Mouse (Mus musculus): ENCODE data around the gene Ddhd1. TPM values are rescaled to one million over a fixed set of nuclear protein-coding genes. Genes with fewer than 3 reads are reported as not detected.

Gene Ddhd1
- polyA plus RNA-seq, 1 experiment: 333 TPM

DNA sequence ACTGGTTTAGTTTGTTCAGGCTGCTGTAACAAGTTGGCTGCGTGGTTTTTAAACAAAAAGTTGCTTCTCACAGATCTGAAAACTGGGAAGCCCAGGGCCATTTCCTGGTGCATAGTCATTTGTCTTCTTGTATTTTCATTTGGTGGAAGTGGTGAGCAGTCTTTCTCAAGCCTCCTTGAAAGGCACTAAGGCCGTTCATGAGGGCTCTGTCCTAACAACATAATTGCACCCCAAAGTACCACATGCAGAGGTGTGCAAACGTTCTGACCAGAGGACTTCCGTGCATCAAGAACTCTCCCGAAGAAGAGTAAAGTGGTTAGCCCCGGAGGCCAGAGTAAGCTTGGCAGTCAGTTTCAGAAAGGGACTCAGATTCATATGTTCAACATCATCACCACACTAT, 18.8 kb upstream of the Ddhd1 start:
- Histone ChIP-seq H3K27ac (ENCODE audit: insufficient read depth, low read depth, low read length) (no peak overlapping the region), H3K4me3 (ENCODE audit: insufficient read depth, low read depth, low read length) (no peak overlapping the region), H3K4me1 (ENCODE audit: control insufficient read depth, insufficient read depth, low read length) (no peaks in the 10 kb centered on the region)
- 82% methylated on average over 6 of the region's 6 CpGs for WGBS
- TF ChIP-seq CTCF (IDR thresholded peaks at IDR 0.05; ENCODE audit: insufficient read depth, low read depth, low read length): no peak
- no peak for TF ChIP-seq POLR2A (IDR thresholded peaks at IDR 0.05; ENCODE audit: insufficient read depth, low read depth, low read length)

DNA sequence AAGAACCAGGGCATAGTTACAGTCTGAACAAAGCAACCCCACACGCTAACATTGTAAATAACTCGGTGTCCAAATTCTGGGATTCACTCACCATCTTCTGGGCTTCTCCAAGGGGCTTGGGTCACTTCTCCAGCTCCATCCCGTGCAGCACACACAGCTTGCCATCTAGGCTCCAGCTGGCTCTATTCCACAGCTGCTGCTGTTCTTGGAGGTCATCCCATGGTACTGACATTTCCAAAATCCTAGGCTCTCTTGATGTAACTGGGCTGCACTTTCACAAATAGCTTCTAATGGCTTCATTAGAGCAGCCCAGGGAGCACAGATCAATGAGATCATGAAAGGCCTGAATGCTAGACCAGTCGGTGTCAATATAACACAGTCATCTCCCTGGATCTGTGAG, 10.4 kb upstream of the Ddhd1 start:
- H3K27ac ChIP-seq (ENCODE audit: insufficient read depth, low read depth, low read length): no peak overlapping the region
- TF ChIP-seq POLR2A (IDR thresholded peaks at IDR 0.05; ENCODE audit: insufficient read depth, low read depth, low read length) (no peak), CTCF (IDR thresholded peaks at IDR 0.05; ENCODE audit: insufficient read depth, low read depth, low read length) (no peak)
- no peak overlapping the region for H3K4me3 ChIP-seq (ENCODE audit: insufficient read depth, low read depth, low read length)
- no peaks in the 10 kb centered on the region for H3K4me1 ChIP-seq (ENCODE audit: control insufficient read depth, insufficient read depth, low read length)
- WGBS: 57% methylated on average over 4 of the region's 4 CpGs

GRCm38 (mm10) chr14:45667231-45667630, 9.3 kb upstream of the Ddhd1 start:
- H3K27ac ChIP-seq (ENCODE audit: insufficient read depth, low read depth, low read length): 0 out of 2 replicates have a peak overlapping the region, but pooled peaks have one; percentile 4
- no peak overlapping the region for H3K4me3 ChIP-seq (ENCODE audit: insufficient read depth, low read depth, low read length)
- WGBS: 64% methylated on average over 2 of the region's 2 CpGs
- TF ChIP-seq POLR2A (IDR thresholded peaks at IDR 0.05; ENCODE audit: insufficient read depth, low read depth, low read length) (no peak), CTCF (IDR thresholded peaks at IDR 0.05; ENCODE audit: insufficient read depth, low read depth, low read length) (no peak)
- no peaks in the 10 kb centered on the region for H3K4me1 ChIP-seq (ENCODE audit: control insufficient read depth, insufficient read depth, low read length)

GRCm38 (mm10) chr14:45661575-45661974, 3.6 kb upstream of the Ddhd1 start:
- H3K4me1 ChIP-seq (ENCODE audit: control insufficient read depth, insufficient read depth, low read length): peaks cover 3% of the 10 kb centered on the region; the same call in 1 of the 2 replicates
- TF ChIP-seq POLR2A (IDR thresholded peaks at IDR 0.05; ENCODE audit: insufficient read depth, low read depth, low read length): no peak
- 54% methylated on average over 5 of the region's 5 CpGs for WGBS
- H3K27ac ChIP-seq (ENCODE audit: insufficient read depth, low read depth, low read length): no peak overlapping the region
- H3K4me3 ChIP-seq (ENCODE audit: insufficient read depth, low read depth, low read length): no peak overlapping the region

- WGBS: 93% methylated on average over 1 of the region's 1 CpGs
- Histone ChIP-seq H3K27ac (ENCODE audit: insufficient read depth, low read depth, low read length) (no peak overlapping the region), H3K4me1 (ENCODE audit: control insufficient read depth, insufficient read depth, low read length) (peaks cover 3% of the 10 kb centered on the region; the same call in 1 of the 2 replicates), H3K4me3 (ENCODE audit: insufficient read depth, low read depth, low read length) (no peak overlapping the region)
- TF ChIP-seq POLR2A (IDR thresholded peaks at IDR 0.05; ENCODE audit: insufficient read depth, low read depth, low read length): no peak
- no peak for TF ChIP-seq CTCF (IDR thresholded peaks at IDR 0.05; ENCODE audit: insufficient read depth, low read depth, low read length)
Measured at GRCm38 (mm10) chr14:45660315-45660714, 2.4 kb upstream of the Ddhd1 start.

- under 1% methylated on average over 69 of the region's 69 CpGs for WGBS
- Histone ChIP-seq H3K4me3 (ENCODE audit: insufficient read depth, low read depth, low read length) (peak overlapping the region; percentile 91), H3K27ac (ENCODE audit: insufficient read depth, low read depth, low read length) (peak overlapping the region; percentile 40), H3K4me1 (ENCODE audit: control insufficient read depth, insufficient read depth, low read length) (peaks cover 11% of the 10 kb centered on the region)
- TF ChIP-seq POLR2A (IDR thresholded peaks at IDR 0.05; ENCODE audit: insufficient read depth, low read depth, low read length): no peak
Measured at GRCm38 (mm10) chr14:45656831-45657640, 907 bp downstream of the Ddhd1 start.

DNA sequence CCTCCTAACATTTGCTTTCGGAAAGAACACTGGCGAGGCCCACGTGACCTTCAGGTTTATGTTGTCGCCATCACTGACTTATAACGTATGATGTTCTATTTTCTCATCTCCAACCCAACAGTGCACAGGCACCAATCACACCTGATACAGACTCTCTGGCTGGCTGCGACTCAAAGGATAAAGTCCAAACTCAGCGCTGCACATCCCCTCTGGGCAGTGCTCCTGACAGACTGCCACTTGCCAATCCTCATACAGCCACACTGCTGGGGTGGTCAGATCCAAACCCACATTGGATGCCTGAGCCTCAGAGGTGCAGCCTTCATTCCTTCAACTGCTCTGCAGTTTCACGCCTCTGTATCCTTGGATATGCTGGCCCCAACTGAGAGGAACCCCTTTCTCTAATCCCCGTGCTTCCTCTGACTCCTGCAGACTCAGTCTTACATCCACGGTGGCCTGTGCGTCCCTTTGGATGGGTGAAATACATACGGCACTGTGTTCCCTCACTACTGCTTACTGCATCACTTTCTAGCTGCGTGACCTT, 3.0 kb downstream of the Ddhd1 start:
- 64% methylated on average over 13 of the region's 13 CpGs for WGBS
- no peak for TF ChIP-seq CTCF (IDR thresholded peaks at IDR 0.05; ENCODE audit: insufficient read depth, low read depth, low read length)
- no peak for TF ChIP-seq POLR2A (IDR thresholded peaks at IDR 0.05; ENCODE audit: insufficient read depth, low read depth, low read length)
- peak overlapping the region; percentile 23; the same call in 1 of the 2 replicates for H3K27ac ChIP-seq (ENCODE audit: insufficient read depth, low read depth, low read length)
- peak overlapping the region; percentile 43 for H3K4me3 ChIP-seq (ENCODE audit: insufficient read depth, low read depth, low read length)
- H3K4me1 ChIP-seq (ENCODE audit: control insufficient read depth, insufficient read depth, low read length): peaks cover 15% of the 10 kb centered on the region

- no peak overlapping the region for H3K27ac ChIP-seq (ENCODE audit: insufficient read depth, low read depth, low read length)
- WGBS: 82% methylated on average over 2 of the region's 2 CpGs
- peaks cover 20% of the 10 kb centered on the region for H3K4me1 ChIP-seq (ENCODE audit: control insufficient read depth, insufficient read depth, low read length)
- no peak overlapping the region for H3K4me3 ChIP-seq (ENCODE audit: insufficient read depth, low read depth, low read length)
- TF ChIP-seq POLR2A (IDR thresholded peaks at IDR 0.05; ENCODE audit: insufficient read depth, low read depth, low read length) (no peak), CTCF (IDR thresholded peaks at IDR 0.05; ENCODE audit: insufficient read depth, low read depth, low read length) (no peak)
Measured at GRCm38 (mm10) chr14:45653756-45654155, 4.2 kb downstream of the Ddhd1 start.

DNA sequence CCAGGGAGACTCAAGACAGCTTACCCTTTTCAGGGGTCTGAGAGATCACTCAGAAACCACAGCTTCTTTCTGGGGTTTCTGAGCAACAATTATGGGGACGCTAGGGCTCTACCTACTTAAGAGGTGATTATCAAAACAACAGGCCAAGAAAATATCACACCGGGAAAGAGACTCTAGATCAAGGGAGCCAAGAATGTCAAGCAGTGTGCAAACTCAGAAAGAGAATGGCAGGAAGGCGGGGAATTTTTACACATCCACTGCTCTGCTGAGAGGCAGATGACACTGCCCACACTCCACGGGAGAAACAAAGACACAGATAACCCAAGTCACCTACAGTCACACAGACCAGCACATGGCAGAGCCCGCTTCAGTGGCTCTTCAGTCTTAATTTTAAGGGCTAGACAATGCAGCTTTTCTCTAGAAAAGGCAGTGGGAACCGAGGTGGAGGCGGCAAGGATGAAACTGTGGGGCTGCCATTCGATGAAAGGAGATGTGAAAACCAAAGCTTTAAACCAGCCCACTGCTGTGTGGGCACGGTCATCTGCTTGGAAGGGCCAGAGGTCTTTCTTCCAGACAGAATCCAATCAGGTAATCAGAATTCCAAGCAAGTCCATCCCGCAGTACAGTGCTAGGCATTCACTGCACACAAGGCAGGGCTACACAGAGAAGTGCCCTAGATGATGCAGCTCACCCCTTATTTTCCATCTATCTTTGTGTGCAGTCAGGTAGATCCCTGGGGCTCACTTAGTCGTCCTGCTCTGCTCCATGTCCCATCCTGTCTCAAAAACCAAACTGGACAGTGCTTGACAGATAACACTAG, 8.7 kb downstream of the Ddhd1 start:
- 45% methylated on average over 11 of the region's 11 CpGs for WGBS
- TF ChIP-seq CTCF (IDR thresholded peaks at IDR 0.05; ENCODE audit: insufficient read depth, low read depth, low read length) (no peak), POLR2A (IDR thresholded peaks at IDR 0.05; ENCODE audit: insufficient read depth, low read depth, low read length) (no peak)
- no peak overlapping the region; the same call in 1 of the 2 replicates for H3K27ac ChIP-seq (ENCODE audit: insufficient read depth, low read depth, low read length)
- no peak overlapping the region for H3K4me3 ChIP-seq (ENCODE audit: insufficient read depth, low read depth, low read length)
- peaks cover 21% of the 10 kb centered on the region for H3K4me1 ChIP-seq (ENCODE audit: control insufficient read depth, insufficient read depth, low read length)
